Mouse (Mus musculus) heart, adult 2 months (tissue): ENCODE measurements at regions not wholly inside any gene's neighbourhood (a gene's known extent, or its start where the extent isn't known, plus 50 kb on each side); places are given as distances from the start of the nearest gene placed in this dataset.
A peak's percentile ranks its signal among the peaks of the same experiment; 100 is the strongest.

ENCODE experiments used
- DNase-seq, 2 experiments: peaks; one replicate each; pipeline ENCODE4 v3.0.0; 2021
- H3K27ac ChIP-seq: fragments of 200-600 bp; 2 replicates; pipeline ENCODE4 v1.8.1; 2022
- H3K27me3 ChIP-seq: fragments of 200-500 bp; 2 replicates; pipeline ENCODE4 v1.6.1; 2012; ENCODE audit warnings: mild to moderate bottlenecking, low read length, inconsistent platforms, mixed read lengths; ENCODE audit not compliant: control insufficient read depth, insufficient read depth
- H3K36me3 ChIP-seq: fragments of 200-500 bp; 2 replicates; pipeline ENCODE4 v1.6.1; 2012; ENCODE audit warnings: low read length, inconsistent platforms; ENCODE audit not compliant: control insufficient read depth, insufficient read depth
- H3K4me1 ChIP-seq: fragments of 200-500 bp; 2 replicates; pipeline ENCODE4 v1.6.1; 2011; ENCODE audit warnings: low read length; ENCODE audit not compliant: control insufficient read depth, insufficient read depth
- H3K4me3 ChIP-seq: fragments of 200-600 bp; 2 replicates; pipeline ENCODE4 v1.8.1; 2022
- H3K79me2 ChIP-seq: fragments of 200-500 bp; replicated peaks from 2 replicates; pipeline ENCODE4 v1.6.1; 2012; ENCODE audit warnings: mild to moderate bottlenecking, inconsistent platforms, low read length, moderate library complexity, mixed read lengths; ENCODE audit not compliant: control insufficient read depth, insufficient read depth
- H3K9ac ChIP-seq: fragments of 200-500 bp; 2 replicates; pipeline ENCODE4 v1.6.1; 2012; ENCODE audit warnings: low read depth, mild to moderate bottlenecking, control low read depth, inconsistent platforms, low read length, mixed read lengths
- CTCF ChIP-seq: fragments of 200-600 bp; IDR thresholded peaks from 2 replicates; pipeline ENCODE4 v1.8.1; 2022; ENCODE audit warnings: antibody characterized with exemption, mild to moderate bottlenecking, moderate library complexity
- EP300 ChIP-seq: fragments of 200-500 bp; IDR thresholded peaks from 2 replicates; pipeline ENCODE4 v1.6.1; 2011; ENCODE audit warnings: low read depth, low read length, control low read depth; ENCODE audit not compliant: insufficient read depth
- POLR2A ChIP-seq: fragments of 200-500 bp; IDR thresholded peaks from 2 replicates; pipeline ENCODE4 v1.6.1; 2011; ENCODE audit warnings: mild to moderate bottlenecking, low read depth, low read length, control low read depth; ENCODE audit not compliant: insufficient read depth
- WGBS: fragments of 180-500 bp; shearing (Covaris S2); methylation state at CpG from one replicate; pipeline ENCODE4 v1.1.7; 2018; 5-methylcytosine and 5-hydroxymethylcytosine counted together
- intact Hi-C: fragments of 180-260 bp; cut with DNase I; formaldehyde crosslinking; loops from one replicate; pipeline ENCODE4 v1.15.1; 2025

DNA sequence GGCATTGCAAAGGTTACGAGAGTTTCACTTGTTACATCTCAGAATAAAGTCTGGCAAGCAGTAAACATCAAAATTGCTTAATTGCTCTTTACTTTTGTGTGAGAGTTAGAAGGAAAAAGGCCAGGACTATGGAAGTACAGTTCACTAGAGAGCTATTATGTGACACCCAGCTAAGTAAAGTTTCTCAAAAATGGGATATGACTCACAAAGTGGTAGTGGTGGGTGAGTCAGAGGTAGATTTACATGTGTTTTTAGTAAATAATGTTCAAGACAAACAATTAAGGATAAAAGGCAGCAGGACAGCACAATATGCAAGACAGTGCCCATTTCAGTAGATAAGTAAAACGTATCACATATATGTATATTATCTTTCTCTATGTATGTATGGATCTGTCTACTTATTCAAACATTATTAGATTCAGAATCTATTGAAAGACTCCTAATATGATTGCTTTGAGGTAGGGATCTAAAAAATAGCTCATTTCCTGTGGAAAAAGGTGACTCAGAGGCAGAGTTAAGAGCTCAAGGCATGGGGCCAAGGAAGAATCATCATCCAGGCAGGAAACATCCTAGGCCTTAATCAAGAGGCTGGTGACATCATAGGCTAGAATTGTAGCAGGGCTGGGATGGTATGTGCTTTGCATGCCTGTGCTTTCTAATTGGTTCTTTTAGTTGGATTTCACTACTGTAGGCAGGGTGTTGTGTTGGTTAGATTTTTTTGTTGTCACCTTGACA, 211.2 kb downstream of the C1d start:
- 50% methylated on average over 2 of the region's 2 CpGs for WGBS
- Histone ChIP-seq H3K27me3 (no peaks in the 10 kb centered on the region), H3K9ac (no peak overlapping the region), H3K79me2 (no peaks in the 10 kb centered on the region), H3K36me3 (no peaks in the 10 kb centered on the region), H3K4me3 (no peak overlapping the region), H3K4me1 (no peaks in the 10 kb centered on the region), H3K27ac (peak overlapping the region; percentile 36; the same call in 1 of the 2 replicates)
- peak in 1 of 2 experiments; percentile 14 for DNase-seq
- no peak for TF ChIP-seq EP300
- no peak for TF ChIP-seq POLR2A
- TF ChIP-seq CTCF, result no peak
- intact Hi-C loops, result no loop called here

DNA sequence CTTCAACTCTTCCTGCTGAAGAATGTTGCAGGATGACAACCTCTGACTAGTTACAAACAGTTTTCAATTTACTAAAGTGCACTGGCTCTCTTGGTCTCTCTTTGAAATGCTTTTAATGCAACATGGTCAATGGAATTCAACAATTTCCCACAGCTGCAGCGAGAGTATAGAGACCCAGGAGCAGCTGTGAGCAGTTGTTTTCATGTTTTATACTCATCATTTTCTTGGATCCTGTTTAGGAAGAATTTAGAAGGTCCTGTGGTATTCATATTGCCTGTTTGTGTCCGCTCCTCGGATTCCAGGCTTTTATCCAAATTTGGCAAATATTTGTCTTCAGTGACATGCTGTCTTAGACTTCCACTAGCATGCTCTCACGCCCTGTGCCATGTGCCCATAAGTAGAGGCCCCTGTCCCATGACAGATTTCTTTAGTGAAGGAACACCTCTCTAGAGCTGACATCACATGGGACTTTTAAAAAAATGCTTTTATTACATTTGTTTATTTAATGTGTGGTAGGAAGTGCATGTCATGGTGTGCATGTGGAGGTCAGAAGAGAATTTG, 224.1 kb downstream of the C1d start:
- no peaks in the 10 kb centered on the region for H3K36me3 ChIP-seq
- TF ChIP-seq POLR2A (no peak), EP300 (no peak), CTCF (no peak)
- no peak overlapping the region for H3K27ac ChIP-seq
- no peak overlapping the region for H3K9ac ChIP-seq
- intact Hi-C loops, result no loop called here
- WGBS, result 74% methylated on average over 4 of the region's 4 CpGs
- no peak for DNase-seq
- H3K4me3 ChIP-seq, result no peak overlapping the region
- no peaks in the 10 kb centered on the region for H3K27me3 ChIP-seq
- no peaks in the 10 kb centered on the region for H3K79me2 ChIP-seq
- H3K4me1 ChIP-seq, result no peaks in the 10 kb centered on the region

DNA sequence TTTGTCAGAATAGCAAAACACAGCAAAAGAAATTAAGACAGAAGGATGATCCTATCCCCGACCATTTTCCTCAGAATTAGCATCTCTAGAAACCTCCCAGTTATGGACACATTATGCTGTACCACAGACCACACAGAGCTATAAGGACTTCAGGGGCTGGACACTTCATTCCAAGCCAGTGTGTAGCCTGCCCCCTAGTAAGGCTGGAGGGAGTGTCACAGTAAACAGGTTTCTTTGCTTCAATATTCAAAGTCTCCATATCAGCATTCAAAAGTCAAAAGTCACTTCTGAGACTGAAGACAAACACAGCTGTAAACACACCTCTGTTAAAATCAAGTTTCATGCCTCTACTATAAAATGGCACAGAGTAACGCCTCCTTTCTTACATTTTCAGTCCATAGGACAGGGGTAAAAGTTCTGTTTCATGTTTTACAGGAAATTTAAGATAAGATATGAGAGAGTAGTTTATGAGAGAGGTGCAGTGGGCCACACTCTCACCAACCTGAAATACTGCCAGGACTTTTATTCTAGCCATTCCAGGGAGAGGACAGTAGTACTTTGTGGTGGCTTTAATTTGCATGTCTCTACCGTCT, 226.6 kb downstream of the C1d start:
- Histone ChIP-seq H3K27me3 (no peaks in the 10 kb centered on the region), H3K79me2 (no peaks in the 10 kb centered on the region), H3K9ac (no peak overlapping the region), H3K4me1 (no peaks in the 10 kb centered on the region), H3K27ac (no peak overlapping the region), H3K4me3 (no peak overlapping the region), H3K36me3 (no peaks in the 10 kb centered on the region)
- intact Hi-C loops, result no loop called here
- WGBS, result 61% methylated on average over 3 of the region's 3 CpGs
- DNase-seq, result no peak
- no peak for TF ChIP-seq CTCF
- no peak for TF ChIP-seq POLR2A
- no peak for TF ChIP-seq EP300

DNA sequence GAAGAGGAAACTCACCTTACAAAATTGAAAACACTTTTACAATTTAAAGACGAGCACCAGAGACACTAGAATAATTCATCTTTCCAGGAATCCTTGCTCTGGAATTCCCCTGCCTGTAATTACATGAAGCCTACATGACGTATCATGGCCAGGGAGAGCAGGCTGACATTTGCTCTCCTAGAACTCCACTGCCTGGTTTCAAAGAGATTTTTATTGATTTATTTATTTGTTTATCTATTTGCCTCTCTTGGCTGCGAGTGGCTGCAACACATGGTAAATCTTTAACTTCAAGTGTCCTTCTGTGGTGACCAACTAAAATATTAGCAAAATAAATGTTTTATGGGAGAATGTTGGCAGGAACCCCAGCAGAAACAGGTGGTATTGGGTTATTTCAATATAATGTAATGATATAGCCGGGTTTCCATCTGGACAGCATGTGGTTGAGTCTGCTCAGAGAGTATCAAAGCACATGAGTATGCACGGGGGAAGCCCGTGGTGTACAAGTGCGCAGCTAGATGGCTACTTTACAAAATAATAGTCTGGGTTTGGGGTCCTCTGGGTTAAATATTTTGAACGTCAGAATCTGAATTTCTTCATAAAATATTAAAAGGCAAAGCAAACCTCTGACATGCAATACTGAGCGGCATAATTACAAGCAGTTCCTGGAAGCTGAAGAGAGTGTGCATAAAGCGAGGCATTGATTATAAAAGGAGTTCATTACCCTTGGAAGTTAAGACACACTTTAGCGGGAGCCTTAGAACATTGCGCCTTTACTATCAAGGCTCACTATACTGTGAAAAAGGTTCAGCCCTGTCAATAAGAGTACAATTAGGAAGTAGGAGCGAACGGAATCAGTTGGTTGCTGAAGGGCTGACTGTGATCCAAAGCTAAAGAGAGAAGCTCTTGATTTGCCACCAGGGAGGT, 244.0 kb downstream of the C1d start:
- H3K4me3 ChIP-seq, result no peak overlapping the region
- H3K4me1 ChIP-seq, result no peaks in the 10 kb centered on the region
- H3K27me3 ChIP-seq, result no peaks in the 10 kb centered on the region
- intact Hi-C loops, result no loop called here
- H3K79me2 ChIP-seq, result no peaks in the 10 kb centered on the region
- H3K36me3 ChIP-seq, result no peaks in the 10 kb centered on the region
- WGBS, result 85% methylated on average over 14 of the region's 14 CpGs
- H3K9ac ChIP-seq, result no peak overlapping the region
- H3K27ac ChIP-seq, result no peak overlapping the region
- TF ChIP-seq CTCF (no peak), POLR2A (no peak), EP300 (no peak)
- DNase-seq, result no peak

DNA sequence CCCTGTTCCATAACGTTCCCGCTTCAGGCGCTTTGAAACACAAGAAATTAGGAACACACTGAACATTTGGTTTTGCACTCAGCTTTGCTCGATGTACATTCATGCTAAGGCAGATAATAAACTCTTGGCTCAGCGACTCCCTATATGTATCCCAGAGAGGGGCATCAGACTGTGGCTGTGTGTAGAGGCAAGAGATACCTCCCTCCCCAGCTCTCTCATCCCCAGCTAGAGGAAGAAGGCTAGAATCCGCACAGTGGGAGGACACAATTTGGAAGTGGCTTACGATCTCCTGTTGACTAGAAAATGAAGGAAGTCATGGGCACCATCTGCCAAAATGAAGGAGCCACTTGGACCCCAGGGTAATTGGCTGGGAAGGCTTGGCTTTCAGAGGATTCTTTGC, 244.7 kb downstream of the C1d start:
- no peak overlapping the region for H3K27ac ChIP-seq
- DNase-seq, result no peak
- no peak for TF ChIP-seq CTCF
- TF ChIP-seq POLR2A, result no peak
- TF ChIP-seq EP300, result no peak
- WGBS, result 86% methylated on average over 7 of the region's 7 CpGs
- H3K27me3 ChIP-seq, result no peaks in the 10 kb centered on the region
- no peak overlapping the region for H3K9ac ChIP-seq
- no peaks in the 10 kb centered on the region for H3K79me2 ChIP-seq
- intact Hi-C loops, result no loop called here
- H3K36me3 ChIP-seq, result no peaks in the 10 kb centered on the region
- no peaks in the 10 kb centered on the region for H3K4me1 ChIP-seq
- no peak overlapping the region for H3K4me3 ChIP-seq
